Mouse (Mus musculus): ENCODE data around the gene Rgs4. TPM values are rescaled to one million over a fixed set of nuclear protein-coding genes. Genes with fewer than 3 reads are reported as not detected.

Gene Rgs4
- 50.1 and 60.4 TPM in 2 replicates for polyA plus RNA-seq (2015; fragmentation: Nextera tagmentation; extraction: Ambion mirVana)

- peak within 1 kb of the TSS; percentile 66 for H3K4me2 ChIP-seq
- no peaks in the 10 kb centered on the region for H3K27me3 ChIP-seq (replicated peaks)
- peak within 1 kb of the TSS; percentile 83 for H3K27ac ChIP-seq
- H3K36me3 ChIP-seq (replicated peaks): no peaks in the 10 kb centered on the region
- H3K4me1 ChIP-seq: peaks cover 22% of the 10 kb centered on the region
- no peaks in the 10 kb centered on the region for H3K9me3 ChIP-seq
- H3K9ac ChIP-seq: peak within 1 kb of the TSS; percentile 46
- H3K4me3 ChIP-seq: peak within 1 kb of the TSS; percentile 42
- WGBS: 0% methylated on average over 16 of the region's 16 CpGs
- ATAC-seq (replicated peaks): peak; percentile 98
Measured at GRCm38 (mm10) chr1:169747473-169747872, at the start of gene Rgs4. Gene Rgs4, minus strand, starts transcription at chr1:169747642.

GRCm38 (mm10) chr1:169792437-169792836 lies 45.0 kb upstream of the Rgs4 start:
- H3K4me3 ChIP-seq: no peak overlapping the region
- no peaks in the 10 kb centered on the region for H3K36me3 ChIP-seq (replicated peaks)
- ATAC-seq (replicated peaks): no peak
- WGBS: 91% methylated on average over 5 of the region's 5 CpGs
- H3K4me1 ChIP-seq: no peaks in the 10 kb centered on the region
- H3K4me2 ChIP-seq: no peak overlapping the region
- no peak overlapping the region for H3K27ac ChIP-seq
- H3K9ac ChIP-seq: no peak overlapping the region
- no peaks in the 10 kb centered on the region for H3K9me3 ChIP-seq
- no peaks in the 10 kb centered on the region for H3K27me3 ChIP-seq (replicated peaks)

- Histone ChIP-seq H3K4me2 (no peak overlapping the region), H3K9me3 (no peaks in the 10 kb centered on the region), H3K27ac (no peak overlapping the region), H3K9ac (no peak overlapping the region), H3K36me3 (replicated peaks) (no peaks in the 10 kb centered on the region), H3K27me3 (replicated peaks) (no peaks in the 10 kb centered on the region), H3K4me1 (no peaks in the 10 kb centered on the region), H3K4me3 (no peak overlapping the region)
- ATAC-seq (replicated peaks): no peak
- 90% methylated on average over 3 of the region's 3 CpGs for WGBS
Measured at GRCm38 (mm10) chr1:169785981-169786380, 38.5 kb upstream of the Rgs4 start.

GRCm38 (mm10) chr1:169776566-169776965 lies 29.1 kb upstream of the Rgs4 start:
- Histone ChIP-seq H3K4me2 (no peak overlapping the region), H3K27me3 (replicated peaks) (no peaks in the 10 kb centered on the region), H3K9me3 (no peaks in the 10 kb centered on the region), H3K27ac (no peak overlapping the region), H3K36me3 (replicated peaks) (no peaks in the 10 kb centered on the region), H3K4me3 (no peak overlapping the region), H3K9ac (no peak overlapping the region), H3K4me1 (no peaks in the 10 kb centered on the region)
- ATAC-seq (replicated peaks): no peak
- 70% methylated on average over 7 of the region's 7 CpGs for WGBS

- peak; percentile 18; the same call in 1 of the 2 replicates for ATAC-seq (replicated peaks)
- peak overlapping the region; percentile 68 for H3K27ac ChIP-seq
- 52% methylated on average over 2 of the region's 2 CpGs for WGBS
- no peaks in the 10 kb centered on the region for H3K9me3 ChIP-seq
- H3K4me2 ChIP-seq: no peak overlapping the region
- peaks cover 10% of the 10 kb centered on the region; the same call in 1 of the 2 replicates for H3K4me1 ChIP-seq
- no peaks in the 10 kb centered on the region for H3K27me3 ChIP-seq (replicated peaks)
- H3K9ac ChIP-seq: no peak overlapping the region
- H3K36me3 ChIP-seq (replicated peaks): no peaks in the 10 kb centered on the region
- no peak overlapping the region for H3K4me3 ChIP-seq
Measured at GRCm38 (mm10) chr1:169764619-169764955, 17.1 kb upstream of the Rgs4 start.

- WGBS: 56% methylated on average over 9 of the region's 9 CpGs
- Histone ChIP-seq H3K4me1 (peaks cover 10% of the 10 kb centered on the region; the same call in 1 of the 2 replicates), H3K27ac (peak overlapping the region; percentile 68), H3K4me2 (no peak overlapping the region), H3K9me3 (no peaks in the 10 kb centered on the region), H3K36me3 (replicated peaks) (no peaks in the 10 kb centered on the region), H3K4me3 (no peak overlapping the region), H3K27me3 (replicated peaks) (no peaks in the 10 kb centered on the region), H3K9ac (no peak overlapping the region)
- peak; percentile 92 for ATAC-seq (replicated peaks)
Measured at GRCm38 (mm10) chr1:169763858-169764618, 16.6 kb upstream of the Rgs4 start.

GRCm38 (mm10) chr1:169762524-169762923 lies 15.1 kb upstream of the Rgs4 start:
- ATAC-seq (replicated peaks): no peak
- Histone ChIP-seq H3K4me3 (no peak overlapping the region), H3K4me1 (peaks cover 10% of the 10 kb centered on the region; the same call in 1 of the 2 replicates), H3K27me3 (replicated peaks) (no peaks in the 10 kb centered on the region), H3K9me3 (no peaks in the 10 kb centered on the region), H3K36me3 (replicated peaks) (no peaks in the 10 kb centered on the region), H3K27ac (no peak overlapping the region), H3K4me2 (no peak overlapping the region), H3K9ac (no peak overlapping the region)
- WGBS: 95% methylated on average over 2 of the region's 2 CpGs

GRCm38 (mm10) chr1:169756532-169756931 lies 9.1 kb upstream of the Rgs4 start:
- H3K4me3 ChIP-seq: no peak overlapping the region
- no peaks in the 10 kb centered on the region for H3K4me1 ChIP-seq
- H3K9me3 ChIP-seq: no peaks in the 10 kb centered on the region
- no peaks in the 10 kb centered on the region for H3K36me3 ChIP-seq (replicated peaks)
- no peak overlapping the region for H3K4me2 ChIP-seq
- no peaks in the 10 kb centered on the region for H3K27me3 ChIP-seq (replicated peaks)
- no peak overlapping the region for H3K9ac ChIP-seq
- no peak for ATAC-seq (replicated peaks)
- 36% methylated on average over 2 of the region's 3 CpGs for WGBS
- H3K27ac ChIP-seq: no peak overlapping the region

GRCm38 (mm10) chr1:169752395-169752794 lies 5.0 kb upstream of the Rgs4 start:
- H3K4me1 ChIP-seq: peaks cover 13% of the 10 kb centered on the region
- 60% methylated on average over 3 of the region's 4 CpGs for WGBS
- no peaks in the 10 kb centered on the region for H3K27me3 ChIP-seq (replicated peaks)
- H3K36me3 ChIP-seq (replicated peaks): no peaks in the 10 kb centered on the region
- ATAC-seq (replicated peaks): no peak
- H3K27ac ChIP-seq: no peak overlapping the region
- H3K9ac ChIP-seq: no peak overlapping the region
- H3K4me2 ChIP-seq: no peak overlapping the region
- no peaks in the 10 kb centered on the region for H3K9me3 ChIP-seq
- no peak overlapping the region for H3K4me3 ChIP-seq

GRCm38 (mm10) chr1:169748439-169748838 lies 997 bp upstream of the Rgs4 start:
- Histone ChIP-seq H3K27ac (peak overlapping the region; percentile 83), H3K9ac (peak overlapping the region; percentile 2; the same call in 1 of the 2 replicates)

GRCm38 (mm10) chr1:169747902-169748301 lies 460 bp upstream of the Rgs4 start:
- peak overlapping the region; percentile 46 for H3K9ac ChIP-seq
- peak overlapping the region; percentile 66 for H3K4me2 ChIP-seq
- no peaks in the 10 kb centered on the region for H3K27me3 ChIP-seq (replicated peaks)
- H3K36me3 ChIP-seq (replicated peaks): no peaks in the 10 kb centered on the region
- no peaks in the 10 kb centered on the region for H3K9me3 ChIP-seq
- ATAC-seq (replicated peaks): peak; percentile 51
- H3K4me1 ChIP-seq: peaks cover 22% of the 10 kb centered on the region
- 35% methylated on average over 6 of the region's 6 CpGs for WGBS
- H3K27ac ChIP-seq: peak overlapping the region; percentile 83
- peak overlapping the region; percentile 42 for H3K4me3 ChIP-seq

More at GRCm38 (mm10) chr1:169748439-169748838, 997 bp upstream of the Rgs4 start:
- 20% methylated on average over 5 of the region's 5 CpGs for WGBS
- ATAC-seq (replicated peaks): no peak
- H3K9me3 ChIP-seq: no peaks in the 10 kb centered on the region
- peaks cover 22% of the 10 kb centered on the region for H3K4me1 ChIP-seq
- peak overlapping the region; percentile 42; the same call in 1 of the 2 replicates for H3K4me3 ChIP-seq
- H3K36me3 ChIP-seq (replicated peaks): no peaks in the 10 kb centered on the region
- peak overlapping the region; percentile 66 for H3K4me2 ChIP-seq
- H3K27me3 ChIP-seq (replicated peaks): no peaks in the 10 kb centered on the region

GRCm38 (mm10) chr1:169741147-169741546 lies 6.3 kb downstream of the Rgs4 start:
- Histone ChIP-seq H3K4me2 (no peak overlapping the region), H3K4me1 (peaks cover 3% of the 10 kb centered on the region), H3K36me3 (replicated peaks) (no peaks in the 10 kb centered on the region), H3K4me3 (no peak overlapping the region), H3K9ac (no peak overlapping the region), H3K27me3 (replicated peaks) (no peaks in the 10 kb centered on the region), H3K27ac (no peak overlapping the region), H3K9me3 (no peaks in the 10 kb centered on the region)
- 92% methylated on average over 5 of the region's 5 CpGs for WGBS
- ATAC-seq (replicated peaks): no peak

- no peaks in the 10 kb centered on the region for H3K36me3 ChIP-seq (replicated peaks)
- 84% methylated on average over 6 of the region's 6 CpGs for WGBS
- no peak overlapping the region for H3K4me3 ChIP-seq
- no peaks in the 10 kb centered on the region for H3K9me3 ChIP-seq
- no peaks in the 10 kb centered on the region for H3K27me3 ChIP-seq (replicated peaks)
- ATAC-seq (replicated peaks): no peak
- no peak overlapping the region for H3K27ac ChIP-seq
- no peaks in the 10 kb centered on the region for H3K4me1 ChIP-seq
- H3K4me2 ChIP-seq: no peak overlapping the region
- H3K9ac ChIP-seq: no peak overlapping the region
Measured at GRCm38 (mm10) chr1:169737231-169737630, 10.2 kb downstream of the Rgs4 start.

Measured in midbrain, embryonic 15.5 days (tissue).